Mouse (Mus musculus) thymus, adult 2 months (tissue): ENCODE results near the gene Ranbp9.

Experiments used
- CTCF ChIP-seq: fragments of 200-500 bp; IDR thresholded peaks from 2 replicates; pipeline ENCODE4 v1.5.1; 2012; ENCODE audit warnings: mild to moderate bottlenecking, control low read depth, low read length, moderate library complexity, borderline replicate concordance; ENCODE audit not compliant: control insufficient read depth, poor library complexity, insufficient read depth; ENCODE audit errors: extremely low read depth
- POLR2A ChIP-seq: fragments of 200-500 bp; IDR thresholded peaks from 2 replicates; pipeline ENCODE4 v1.6.1; 2012; ENCODE audit warnings: mild to moderate bottlenecking, low read length, control low read depth, moderate library complexity; ENCODE audit not compliant: control insufficient read depth, poor library complexity, insufficient read depth; ENCODE audit errors: extremely low read depth

DNA sequence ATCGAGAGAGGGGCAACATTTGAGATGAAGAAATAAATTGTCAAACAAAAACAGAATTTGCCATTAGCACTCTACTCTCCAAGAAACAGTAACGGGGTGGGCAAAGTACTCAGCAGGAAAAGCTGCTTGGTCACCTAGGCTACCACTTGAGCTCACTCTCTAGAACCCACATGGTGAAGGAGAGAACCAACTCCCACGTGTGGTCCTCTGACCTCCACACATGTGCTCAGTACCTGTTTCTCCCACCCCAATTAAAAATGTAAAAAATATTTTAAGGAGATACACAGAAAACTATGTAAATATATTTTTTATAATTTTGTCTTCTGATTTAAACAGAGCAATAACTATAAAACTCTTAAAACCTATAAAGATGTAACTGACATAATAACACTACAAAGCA, 33.4 kb downstream of the Ranbp9 start:
- TF ChIP-seq CTCF: no peak
- no peak for TF ChIP-seq POLR2A
